Mouse (Mus musculus) kidney, postnatal 4 days (tissue): ENCODE data around the gene Zkscan17.
"Not testable (repeated sequence)": the region's sequence is repeated elsewhere in the genome, so short reads cannot be mapped to it uniquely, and the experiment has no call there.

Source experiments
- DNase-seq, 2 experiments: peaks; one replicate each; pipeline ENCODE4 v3.0.0; 2021; ENCODE audit warnings: mixed read lengths in 2 of 2

Gene Zkscan17

DNA sequence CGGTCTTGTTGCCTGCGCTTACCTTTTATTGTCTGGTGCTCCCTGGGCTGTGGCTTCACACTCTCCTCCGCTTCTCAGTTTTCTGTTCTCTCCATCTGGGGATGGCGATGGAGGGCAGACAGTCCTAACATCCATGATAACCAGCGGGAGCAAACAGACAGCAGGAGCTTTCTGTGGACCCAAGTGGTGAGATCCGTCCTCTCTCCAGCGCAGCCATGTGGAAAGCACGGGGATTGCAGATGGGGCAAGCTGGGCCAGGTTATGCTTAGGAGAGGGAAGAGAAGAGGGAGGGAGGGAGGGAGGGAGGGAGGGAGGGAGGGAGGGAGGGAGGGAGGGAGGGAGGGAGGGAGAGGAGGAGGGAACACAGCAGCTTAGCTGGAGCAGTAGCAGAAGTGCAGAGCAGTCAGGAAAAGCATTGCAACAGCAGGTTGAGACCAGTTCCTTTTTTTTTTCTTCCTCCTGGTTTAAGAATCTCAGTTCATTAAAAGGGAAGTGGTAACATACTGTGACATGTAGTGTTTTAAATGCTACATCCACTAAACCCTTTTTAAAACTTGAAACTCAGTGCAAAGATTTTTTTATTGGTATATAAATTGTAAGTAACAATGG lies at the start of gene Zkscan17:
Zkscan17 (minus strand) TSS at position 280 of the 609 bp plus-strand sequence.
- peak; percentile 59 to 76 for DNase-seq

DNA sequence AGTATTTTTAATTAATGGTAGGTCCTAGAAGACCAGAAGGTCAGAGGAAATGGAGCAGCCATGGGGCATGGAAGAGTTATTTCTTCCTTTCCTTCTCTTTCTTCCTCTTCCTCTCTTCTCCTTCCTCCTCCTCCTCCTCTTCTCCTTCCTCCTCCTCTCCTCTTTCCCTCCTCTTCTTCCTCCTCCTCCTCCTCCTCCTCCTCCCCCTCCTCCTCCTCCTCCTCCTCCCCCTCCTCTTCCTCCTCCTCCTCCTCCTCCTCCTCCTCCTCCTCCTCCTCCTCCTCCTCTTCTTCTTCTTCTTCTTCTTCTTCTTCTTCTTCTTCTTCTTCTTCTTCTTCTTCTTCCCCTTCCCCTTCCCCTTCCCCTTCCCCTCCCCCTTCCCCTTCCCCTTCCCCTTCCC lies 49.6 kb upstream of the Zkscan17 start, which contains the start of gene Olfr222:
Olfr222 (minus strand) TSS at position 101 of the 400 bp plus-strand sequence.
- not testable (repeated sequence) for DNase-seq

- peak in 1 of 2 experiments; percentile 22 for DNase-seq
Measured at GRCm38 (mm10) chr11:59575726-59576125, 49.2 kb upstream of the Zkscan17 start.

DNA sequence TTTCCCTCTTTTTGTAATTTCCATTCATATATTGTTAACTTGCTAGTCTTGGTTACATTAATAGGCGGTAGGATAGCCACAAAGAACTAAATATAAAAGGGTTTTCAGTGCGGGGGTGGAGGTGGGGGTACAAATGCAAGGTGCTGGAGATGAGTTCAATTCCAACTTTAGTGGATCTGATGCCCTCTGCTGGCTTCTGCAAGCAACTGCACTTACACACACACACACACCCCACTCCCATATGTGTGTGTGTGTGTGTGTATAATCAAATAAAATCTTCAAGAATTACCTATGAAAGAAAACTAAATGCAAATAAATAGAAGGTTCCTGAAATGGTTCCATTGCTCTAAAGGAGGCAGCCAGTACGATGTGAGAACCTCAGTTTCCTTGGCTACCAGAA lies 42.8 kb upstream of the Zkscan17 start:
- DNase-seq, result peak; percentile 14 to 19

- DNase-seq, result no peak
Measured at GRCm38 (mm10) chr11:59562837-59563236, 36.3 kb upstream of the Zkscan17 start.

- DNase-seq, result no peak
Measured at GRCm38 (mm10) chr11:59562336-59562735, 35.8 kb upstream of the Zkscan17 start.

- DNase-seq, result no peak
Measured at GRCm38 (mm10) chr11:59560906-59561305, 34.4 kb upstream of the Zkscan17 start.

GRCm38 (mm10) chr11:59554535-59554934 lies 28.0 kb upstream of the Zkscan17 start:
- DNase-seq, result no peak

DNA sequence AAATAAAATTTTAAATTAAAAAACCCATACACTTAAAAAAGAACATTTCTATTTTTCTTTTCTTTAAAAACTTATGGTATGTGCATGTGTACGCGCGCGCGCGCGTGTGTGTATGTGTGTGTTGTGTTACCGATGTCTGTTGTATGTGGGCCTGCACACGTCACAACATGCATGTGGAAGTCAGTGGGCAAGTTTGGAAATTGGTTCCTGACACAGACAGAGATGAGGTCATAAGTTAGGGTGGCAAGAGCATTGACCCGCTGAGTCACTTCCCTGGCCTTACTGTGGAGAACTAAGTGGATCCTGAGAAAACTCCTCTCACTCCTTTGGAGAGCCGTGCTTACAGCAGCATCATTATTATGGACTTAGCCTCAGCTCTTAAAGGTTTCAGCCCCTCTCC lies 27.6 kb upstream of the Zkscan17 start:
- no peak for DNase-seq

DNA sequence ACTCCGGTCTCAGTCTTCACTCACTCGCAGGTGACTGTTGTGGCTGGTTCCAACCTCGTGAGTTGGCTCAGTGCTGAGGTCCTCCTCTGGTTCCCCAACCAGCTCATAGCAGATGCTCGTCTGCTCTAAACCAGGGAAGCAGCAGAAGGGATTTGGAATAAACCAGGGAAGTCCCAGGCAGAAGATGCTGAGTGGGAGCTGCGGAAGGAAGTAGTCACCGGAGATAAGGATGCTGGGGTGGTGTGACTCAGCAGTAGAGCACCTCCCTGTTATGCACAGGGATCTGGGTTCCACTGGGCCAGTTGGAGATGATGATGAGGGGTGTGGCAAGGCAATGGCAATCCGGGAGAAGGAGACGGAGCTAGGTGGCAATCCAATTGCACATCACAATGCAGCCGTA lies 17.5 kb upstream of the Zkscan17 start:
- no peak for DNase-seq

DNA sequence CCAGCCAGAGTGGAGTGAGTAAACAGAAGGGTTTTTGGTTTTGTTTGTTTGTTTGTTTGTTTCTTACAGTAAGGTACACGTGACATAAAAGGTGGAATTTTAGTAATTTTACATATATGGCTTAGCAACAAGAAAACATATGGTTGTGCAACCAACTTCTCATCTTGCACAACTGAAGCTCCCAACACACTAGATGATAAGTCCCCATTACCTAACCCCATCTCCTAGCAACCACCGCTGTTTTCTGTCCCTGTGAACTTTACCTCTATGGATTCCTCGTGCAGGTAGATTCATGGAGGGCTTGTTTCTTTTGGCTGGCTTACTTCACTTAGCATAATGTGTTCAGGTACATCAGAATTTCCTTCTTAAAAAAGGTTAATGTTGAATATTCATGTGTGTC lies 16.8 kb upstream of the Zkscan17 start:
- no peak for DNase-seq

- no peak for DNase-seq
Measured at GRCm38 (mm10) chr11:59542442-59542841, 15.9 kb upstream of the Zkscan17 start.

- no peak for DNase-seq
Measured at GRCm38 (mm10) chr11:59541324-59541723, 14.8 kb upstream of the Zkscan17 start, which contains the start of gene Nlrp3. Gene Nlrp3, plus strand, starts transcription at chr11:59541568.

DNA sequence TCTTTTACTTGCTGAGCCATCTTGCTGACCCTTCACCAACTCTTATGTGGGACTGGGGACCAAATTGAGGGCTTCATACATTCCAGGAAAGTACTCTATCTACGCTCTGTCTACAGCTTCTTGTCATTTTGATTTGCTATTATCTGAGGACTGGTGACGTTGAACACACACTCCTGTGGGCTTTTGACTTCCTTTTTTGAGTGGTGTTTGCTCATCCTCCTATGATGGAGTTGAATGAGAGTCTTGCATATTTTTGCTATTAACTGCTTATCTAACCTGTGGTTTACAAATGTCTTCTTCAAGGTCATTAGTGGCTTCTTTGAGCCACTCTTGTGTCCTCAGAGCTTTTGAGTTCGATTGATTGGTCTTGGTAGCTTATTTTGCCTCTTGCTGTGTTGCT lies 13.6 kb upstream of the Zkscan17 start:
- DNase-seq, result no peak

- DNase-seq, result peak; percentile 78 to 82
Measured at GRCm38 (mm10) chr11:59538387-59538786, 11.8 kb upstream of the Zkscan17 start.

- DNase-seq, result peak; percentile 73 to 74
Measured at GRCm38 (mm10) chr11:59537218-59538130, 10.9 kb upstream of the Zkscan17 start.

- DNase-seq, result no peak
Measured at GRCm38 (mm10) chr11:59531562-59531961, 5.0 kb upstream of the Zkscan17 start.

GRCm38 (mm10) chr11:59530870-59531535 lies 4.5 kb upstream of the Zkscan17 start:
- DNase-seq, result peak in 1 of 2 experiments; percentile 33

DNA sequence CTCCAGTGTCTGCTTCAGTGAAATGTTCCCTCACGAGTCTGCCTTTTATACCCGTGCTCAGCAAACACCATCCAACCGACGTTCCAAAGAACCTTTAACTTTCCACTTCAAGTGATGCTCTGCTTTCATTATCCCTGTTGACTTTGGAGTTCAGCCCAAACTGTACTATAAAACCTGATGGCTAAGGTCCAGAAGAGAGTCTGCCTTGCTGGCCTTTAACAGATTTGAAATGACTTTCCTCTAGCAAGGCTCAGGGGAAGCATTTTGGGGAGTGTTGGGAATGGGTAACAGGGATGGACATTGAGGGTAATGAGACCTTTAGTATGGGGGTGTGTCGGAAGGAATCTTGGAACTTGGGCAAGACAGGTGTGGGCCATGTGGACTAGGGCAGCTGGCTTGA lies 3.7 kb upstream of the Zkscan17 start:
- no peak for DNase-seq

- DNase-seq, result peak; percentile 81 to 88
Measured at GRCm38 (mm10) chr11:59525237-59525636, 1.3 kb downstream of the Zkscan17 start.

DNA sequence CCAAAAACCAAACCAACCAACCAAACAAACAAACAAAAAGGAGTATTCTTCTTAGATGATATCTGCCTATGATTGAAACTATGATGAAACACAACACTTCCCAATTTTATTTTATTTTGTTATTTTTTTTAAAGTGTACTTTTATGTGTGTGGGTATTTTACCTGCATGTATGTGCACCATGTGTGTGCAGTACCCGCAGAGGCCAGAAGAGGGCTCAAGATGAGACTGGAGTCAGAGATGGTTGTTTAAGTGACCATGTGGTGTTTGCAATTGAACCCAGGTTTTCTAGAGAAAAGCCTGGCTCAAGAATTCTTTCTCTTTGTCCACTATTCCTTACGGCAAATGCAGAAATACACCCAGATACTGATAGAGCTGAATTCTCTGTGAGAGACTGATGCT lies 2.4 kb downstream of the Zkscan17 start:
- no peak for DNase-seq

DNA sequence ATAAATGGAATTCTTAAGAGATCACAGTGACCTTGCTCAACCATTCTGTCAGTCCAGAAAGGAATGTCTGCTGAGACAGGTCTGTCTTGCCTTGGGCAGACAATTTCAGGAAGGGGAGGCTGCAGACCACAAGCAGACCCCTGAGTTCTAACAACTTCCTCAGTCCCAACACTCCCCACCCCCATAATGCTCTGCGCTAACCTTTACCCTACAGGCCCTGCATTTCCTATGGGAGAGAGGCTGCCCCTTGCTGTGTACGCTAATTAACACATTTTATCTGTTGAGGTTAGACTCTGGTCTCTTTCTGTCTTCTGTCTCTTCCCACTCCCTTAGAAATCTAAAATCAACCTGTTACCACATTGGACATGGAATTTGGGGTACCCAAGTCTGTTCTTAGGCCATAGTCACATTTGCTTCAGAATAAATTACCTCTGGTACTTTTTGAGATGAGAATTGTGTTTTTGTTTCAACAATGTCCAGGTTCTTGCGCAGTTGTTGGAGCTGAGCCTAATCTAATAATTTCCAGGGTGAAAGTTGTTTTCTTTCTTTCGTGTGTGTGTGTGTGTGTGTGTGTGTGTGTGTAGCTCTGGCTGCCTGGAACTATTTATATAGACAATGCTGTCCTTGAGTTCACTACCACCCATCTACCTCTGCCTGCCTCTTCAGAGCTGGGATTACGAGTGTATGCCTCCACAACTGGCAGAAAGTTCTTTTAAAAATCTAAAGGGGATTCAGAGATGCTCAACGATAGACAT lies 6.6 kb downstream of the Zkscan17 start:
- no peak for DNase-seq

GRCm38 (mm10) chr11:59518226-59518625 lies 8.3 kb downstream of the Zkscan17 start:
- DNase-seq, result peak in 1 of 2 experiments; percentile 35
